Mouse (Mus musculus) neural tube, embryonic 13.5 days (tissue): ENCODE measurements at regions not wholly inside any gene's neighbourhood (a gene's known extent, or its start where the extent isn't known, plus 50 kb on each side); places are given as distances from the start of the nearest gene placed in this dataset.

Experiments used
- ATAC-seq: fragments of 200-750 bp; cut with Nextera tagmentation; 2 replicates; pipeline ENCODE4 v1.8.0; 2017; ENCODE audit warnings: low read depth, mild to moderate bottlenecking, moderate TSS enrichment, moderate library complexity
- H3K27ac ChIP-seq: fragments of 300-500 bp; sonication (generic); replicated peaks from 2 replicates; pipeline ENCODE4 v1.5.1; 2015; ENCODE audit warnings: moderate library complexity, mild to moderate bottlenecking, inconsistent platforms
- H3K27me3 ChIP-seq: fragments of 300-500 bp; sonication (generic); 2 replicates; pipeline ENCODE4 v1.6.1; 2015; ENCODE audit warnings: mild to moderate bottlenecking, inconsistent platforms
- H3K36me3 ChIP-seq: fragments of 300-500 bp; sonication (generic); 2 replicates; pipeline ENCODE4 v1.6.1; 2015; ENCODE audit warnings: mild to moderate bottlenecking, inconsistent platforms
- H3K4me1 ChIP-seq: fragments of 300-500 bp; sonication (generic); replicated peaks from 2 replicates; pipeline ENCODE4 v1.6.1; 2015; ENCODE audit warnings: inconsistent platforms
- H3K4me2 ChIP-seq: fragments of 300-500 bp; sonication (generic); 2 replicates; pipeline ENCODE4 v1.6.1; 2015; ENCODE audit warnings: inconsistent platforms, mild to moderate bottlenecking, moderate library complexity
- H3K4me3 ChIP-seq: fragments of 300-500 bp; sonication (generic); 2 replicates; pipeline ENCODE4 v1.5.1; 2015; ENCODE audit warnings: mild to moderate bottlenecking, inconsistent platforms
- H3K9ac ChIP-seq: fragments of 300-500 bp; sonication (generic); 2 replicates; pipeline ENCODE4 v1.6.1; 2015; ENCODE audit warnings: moderate library complexity, mild to moderate bottlenecking, inconsistent platforms
- H3K9me3 ChIP-seq: fragments of 300-500 bp; sonication (generic); 2 replicates; pipeline ENCODE4 v1.6.1; 2016; ENCODE audit warnings: inconsistent platforms
- WGBS: fragments of 180-500 bp; shearing (Covaris S2); methylation state at CpG from one replicate; pipeline ENCODE4 v1.1.7; 2015; 5-methylcytosine and 5-hydroxymethylcytosine counted together

DNA sequence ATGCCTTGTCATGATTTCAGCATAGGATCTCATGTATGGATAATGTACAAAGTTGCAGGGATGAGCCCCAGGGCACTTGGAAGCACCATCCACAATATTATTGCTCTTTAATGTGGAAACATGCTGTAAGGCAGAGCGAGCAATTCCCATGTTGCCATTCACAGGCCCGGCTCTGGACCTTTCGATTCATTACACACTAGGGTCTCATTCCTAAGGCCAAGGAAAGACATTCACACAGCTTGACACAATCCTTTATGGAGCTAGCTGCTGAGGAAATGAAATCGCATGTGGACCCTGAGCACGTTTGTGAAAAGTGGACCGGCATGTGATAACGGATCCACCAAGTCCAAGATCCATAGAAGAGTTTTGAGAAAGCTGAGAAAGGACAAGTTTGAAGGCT lies 105.2 kb downstream of the Elovl4 start:
- H3K27me3 ChIP-seq, result no peaks in the 10 kb centered on the region
- WGBS, result 59% methylated on average over 7 of the region's 7 CpGs
- ATAC-seq, result no peak

DNA sequence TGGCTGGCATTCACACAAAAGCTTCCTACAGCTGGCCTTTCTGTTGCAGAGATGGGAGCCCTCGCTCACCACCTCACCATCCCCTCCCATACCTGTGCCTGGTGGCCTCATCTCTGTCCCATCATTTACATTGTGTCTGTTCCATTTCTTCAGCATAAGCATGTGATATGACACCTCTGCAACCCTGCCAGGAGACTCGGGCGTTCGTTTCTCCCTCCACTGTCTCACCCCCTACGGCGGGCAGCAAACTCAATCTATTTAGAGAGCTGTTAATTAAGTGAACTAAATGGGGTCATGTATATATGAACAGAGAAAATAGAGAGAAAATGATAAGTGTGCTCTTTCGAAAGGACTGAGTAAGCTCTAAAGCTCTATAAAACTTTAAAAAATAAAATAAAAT lies 106.0 kb downstream of the Elovl4 start:
- Histone ChIP-seq H3K27me3 (no peaks in the 10 kb centered on the region), H3K9me3 (no peaks in the 10 kb centered on the region), H3K9ac (no peak overlapping the region), H3K4me1 (no peaks in the 10 kb centered on the region; the same call in 1 of the 2 replicates), H3K27ac (no peak overlapping the region), H3K36me3 (no peaks in the 10 kb centered on the region), H3K4me3 (no peak overlapping the region), H3K4me2 (no peak overlapping the region)
- no peak for ATAC-seq
- WGBS, result 82% methylated on average over 7 of the region's 7 CpGs

More for the DNA sequence above, 105.2 kb downstream of the Elovl4 start:
- Histone ChIP-seq H3K4me3 (no peak overlapping the region), H3K9me3 (no peaks in the 10 kb centered on the region), H3K36me3 (no peaks in the 10 kb centered on the region), H3K4me1 (no peaks in the 10 kb centered on the region; the same call in 1 of the 2 replicates), H3K27ac (no peak overlapping the region), H3K4me2 (no peak overlapping the region), H3K9ac (no peak overlapping the region)

DNA sequence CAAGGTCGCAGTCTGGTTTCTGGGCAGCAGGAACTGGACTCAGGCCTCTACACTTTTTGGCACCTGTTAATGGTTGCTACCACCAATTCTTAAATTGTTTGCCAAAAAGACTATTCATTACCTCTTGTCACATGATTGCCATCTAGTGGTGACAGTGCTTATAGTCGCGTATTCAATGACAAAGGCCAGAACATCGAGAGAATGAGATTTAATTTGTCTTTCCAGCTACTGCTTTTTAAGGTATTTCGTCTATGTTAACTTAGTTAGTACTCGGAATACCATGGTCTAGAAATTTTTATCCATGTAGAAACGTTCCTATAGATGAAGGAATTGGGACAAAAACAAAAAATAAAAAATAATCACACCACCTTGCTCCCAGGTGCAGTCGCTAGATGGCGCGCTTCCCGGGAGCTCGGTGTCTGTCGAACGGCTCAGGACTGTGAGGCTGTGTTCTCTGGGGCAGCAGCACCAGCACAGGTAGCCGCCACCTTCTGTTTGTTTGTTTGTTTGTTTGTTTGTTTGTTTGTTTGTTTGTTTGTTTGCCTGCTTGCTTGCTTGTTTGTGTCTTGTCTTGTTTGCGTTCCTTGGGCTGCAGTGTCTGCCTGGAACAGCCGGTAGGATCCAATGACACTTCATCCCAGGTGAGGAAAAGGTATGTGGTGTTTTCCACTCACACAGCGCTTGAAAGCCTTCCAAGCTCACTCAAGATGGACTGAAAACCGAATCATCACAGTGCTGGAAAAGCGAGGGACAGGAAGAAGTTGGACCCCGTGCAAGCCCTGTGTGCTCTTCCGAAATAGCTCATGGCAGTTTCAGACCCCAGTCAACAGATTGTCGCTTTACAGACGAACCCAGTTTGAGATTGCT lies 114.5 kb downstream of the Elovl4 start:
- Histone ChIP-seq H3K4me2 (peak overlapping the region; percentile 48), H3K9ac (no peak overlapping the region), H3K36me3 (no peaks in the 10 kb centered on the region), H3K27me3 (no peaks in the 10 kb centered on the region), H3K9me3 (no peaks in the 10 kb centered on the region), H3K4me3 (peak overlapping the region; percentile 30), H3K27ac (no peak overlapping the region), H3K4me1 (peaks cover 13% of the 10 kb centered on the region)
- 21% methylated on average over 24 of the region's 24 CpGs for WGBS
- ATAC-seq, result peak; percentile 87
